Mouse (Mus musculus): ENCODE data around the gene Rtn4.

Rtn4 gene

DNA sequence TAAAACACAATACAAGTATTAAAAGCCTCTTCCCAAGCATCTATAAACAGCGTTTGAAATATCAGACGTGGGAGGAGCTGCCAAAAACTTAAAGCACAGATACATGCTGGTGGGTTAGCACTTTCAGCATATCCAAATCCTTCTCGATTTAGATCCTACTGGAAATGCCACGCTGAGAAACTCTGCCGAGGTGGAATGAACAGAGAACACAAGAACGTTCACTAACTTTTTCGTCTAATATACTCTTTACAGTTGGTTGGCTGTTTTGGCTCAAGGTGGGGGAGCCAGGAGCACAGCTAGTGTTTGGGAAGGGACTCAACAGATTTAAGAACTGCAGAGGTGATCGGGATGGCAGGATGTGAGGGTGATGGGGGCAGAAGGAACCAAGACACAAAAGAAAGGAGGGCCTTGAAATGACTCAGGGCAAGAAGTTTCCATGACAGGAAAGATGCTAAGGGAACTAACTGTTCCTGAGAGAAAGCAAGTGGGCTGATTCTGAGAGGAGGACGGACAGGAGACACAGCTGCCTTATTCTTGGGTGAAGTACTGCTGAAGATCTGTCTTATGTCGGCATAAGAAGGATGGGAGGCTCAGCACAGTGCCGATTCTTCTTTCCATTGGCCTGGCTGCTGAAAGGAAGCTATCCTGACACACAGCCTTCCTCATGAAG is 73.7 kb downstream of the Rtn4 start:
- DNase-seq: no peak

DNA sequence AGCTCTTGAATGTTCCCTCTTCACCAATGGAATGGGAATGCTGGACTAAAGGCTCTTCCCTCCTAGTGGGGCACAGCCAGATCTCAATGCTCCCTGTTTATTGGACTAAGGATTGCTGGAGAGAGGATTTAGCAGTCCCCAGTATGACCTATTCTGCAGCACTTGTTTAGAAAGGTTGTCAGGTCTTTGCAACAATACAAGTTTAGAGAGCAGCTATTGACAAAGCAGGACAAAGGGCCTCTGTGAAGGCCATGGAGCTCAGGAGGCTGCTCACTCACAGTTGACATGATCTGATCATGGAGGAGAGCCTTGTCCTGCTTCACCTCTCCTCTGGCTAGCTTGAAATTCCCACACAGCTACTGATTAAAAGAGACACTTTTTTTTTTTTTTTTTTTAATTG is 75.8 kb downstream of the Rtn4 start:
- DNase-seq: no peak

DNA sequence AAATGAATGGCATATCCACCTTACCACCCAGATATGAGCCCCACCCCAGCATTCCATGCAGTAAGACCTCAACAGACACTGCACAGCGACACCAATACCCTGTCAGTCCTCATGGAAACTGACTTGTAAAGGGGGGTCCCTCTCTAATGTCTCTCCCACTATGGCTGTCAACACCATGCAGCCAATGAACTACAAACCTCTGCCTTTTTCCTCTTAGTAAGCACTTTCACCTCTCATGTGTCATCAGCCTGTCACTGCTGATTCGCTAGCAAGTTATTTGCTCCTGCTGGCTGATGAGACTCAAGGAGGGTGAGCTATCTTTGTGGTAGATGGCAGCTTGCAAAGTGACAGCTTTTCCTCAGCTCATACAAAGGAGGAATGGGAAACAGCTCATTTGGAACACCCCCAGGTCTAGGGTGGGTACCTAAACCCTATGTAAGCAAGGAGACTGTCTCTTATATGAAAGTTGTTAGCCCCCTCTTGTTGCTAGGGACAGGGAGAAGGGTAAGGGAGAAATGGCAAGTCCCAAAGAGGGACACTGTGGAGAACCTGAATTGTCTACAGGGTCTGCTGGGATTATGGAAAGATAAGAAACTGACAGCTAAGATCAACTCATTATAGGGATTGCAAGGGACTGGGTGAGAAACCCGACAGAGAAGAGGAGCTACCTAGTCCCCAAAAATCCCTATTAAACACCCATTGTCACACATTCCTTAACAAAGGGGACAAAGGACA is 78.1 kb downstream of the Rtn4 start:
- DNase-seq: no peak

DNA sequence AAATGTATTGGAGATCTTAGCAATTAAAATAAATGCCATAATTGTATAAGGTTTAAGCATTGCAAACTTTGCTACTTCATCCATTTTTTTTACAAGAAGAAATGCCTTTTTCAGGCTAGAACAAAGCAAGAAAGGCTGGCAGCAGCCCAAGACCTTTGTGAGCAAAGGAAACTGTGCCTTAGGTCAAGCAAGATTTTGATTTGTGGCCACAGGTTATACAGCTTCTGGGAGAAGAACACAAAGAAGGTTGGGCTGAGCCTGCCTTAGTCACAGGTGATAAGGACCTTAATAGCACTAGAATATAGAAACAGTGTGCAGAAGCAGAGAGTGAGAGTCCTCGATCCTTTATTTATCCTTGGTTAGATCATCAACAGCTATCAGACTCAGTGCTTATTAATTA is 79.5 kb downstream of the Rtn4 start:
- no peak for DNase-seq

DNA sequence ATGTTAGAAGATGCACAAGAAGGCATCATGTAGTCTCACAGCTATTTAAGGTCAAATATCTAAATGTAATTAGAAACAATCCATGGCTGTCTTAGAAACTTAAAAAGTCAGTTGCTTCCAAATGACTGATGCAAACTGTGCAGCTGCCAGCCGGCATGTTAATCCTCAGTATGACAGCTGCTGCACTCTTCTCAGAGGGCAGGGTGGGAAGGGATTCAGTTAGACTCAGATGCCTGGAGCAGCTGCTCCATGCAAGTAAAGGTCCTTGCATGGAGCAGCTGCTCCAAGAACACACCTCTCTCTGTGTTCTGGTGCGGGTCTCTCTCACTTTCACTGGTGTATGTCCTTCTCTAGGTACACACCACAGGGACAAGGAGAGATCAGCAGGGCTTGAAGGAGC is 81.5 kb downstream of the Rtn4 start:
- DNase-seq: no peak

DNA sequence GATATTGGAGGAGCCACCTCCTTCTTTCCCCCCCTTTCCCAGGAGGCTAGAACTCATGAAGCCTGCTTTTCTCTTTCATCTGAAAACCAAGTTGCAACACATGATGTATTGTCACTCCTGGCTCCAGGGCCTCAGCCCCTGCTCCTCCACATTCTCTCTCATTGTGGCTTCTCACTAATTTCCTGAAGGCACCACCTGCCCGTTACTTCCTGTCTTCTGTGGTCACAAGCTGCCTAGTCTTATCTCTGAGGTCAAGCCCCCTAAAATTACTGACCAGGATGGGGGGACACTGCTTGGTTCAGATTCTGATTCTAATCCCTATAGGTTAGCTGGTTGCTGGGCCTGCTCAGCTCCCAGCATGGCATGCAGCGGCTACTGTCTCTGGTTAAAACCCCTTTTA is 82.0 kb downstream of the Rtn4 start:
- no peak for DNase-seq

DNA sequence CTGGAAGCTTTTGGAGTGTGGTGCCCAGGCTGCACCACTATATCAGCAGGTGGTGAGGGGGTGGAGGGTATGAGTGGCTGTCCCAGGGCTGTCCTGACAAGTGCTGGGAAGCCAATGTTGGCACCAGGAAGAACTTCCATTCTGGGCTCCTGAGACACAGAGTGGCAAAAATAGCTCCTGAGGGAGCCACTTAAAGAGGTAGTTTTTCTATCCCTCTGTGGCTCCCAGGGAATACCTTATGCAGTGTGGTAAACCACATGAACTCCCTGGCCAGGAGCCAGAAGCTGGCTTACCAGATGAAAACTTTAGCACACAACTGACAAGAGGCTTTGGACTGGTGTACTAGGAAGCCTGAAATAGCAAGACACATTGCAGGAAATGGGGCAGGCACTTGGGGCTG is 85.2 kb downstream of the Rtn4 start:
- no peak for DNase-seq

DNA sequence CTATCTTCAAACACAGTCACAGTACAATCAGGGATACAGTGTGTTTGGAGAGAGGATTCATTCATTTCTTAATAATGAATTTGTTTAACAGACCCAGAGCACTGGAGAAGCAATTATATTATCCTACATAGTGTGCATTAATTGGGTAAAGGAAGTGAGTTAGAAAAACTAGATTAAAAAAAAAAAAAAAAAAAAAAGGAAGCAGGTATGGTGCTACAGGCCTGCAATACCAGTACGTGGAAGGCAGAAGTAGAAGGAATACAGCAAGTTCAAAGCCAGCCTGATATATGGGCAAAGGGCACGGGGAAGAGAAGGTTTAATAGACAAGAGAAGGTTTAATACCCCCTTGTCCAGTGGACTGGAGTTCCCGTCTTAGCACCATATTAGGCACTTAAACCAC is 86.2 kb downstream of the Rtn4 start:
- no peak for DNase-seq

DNA sequence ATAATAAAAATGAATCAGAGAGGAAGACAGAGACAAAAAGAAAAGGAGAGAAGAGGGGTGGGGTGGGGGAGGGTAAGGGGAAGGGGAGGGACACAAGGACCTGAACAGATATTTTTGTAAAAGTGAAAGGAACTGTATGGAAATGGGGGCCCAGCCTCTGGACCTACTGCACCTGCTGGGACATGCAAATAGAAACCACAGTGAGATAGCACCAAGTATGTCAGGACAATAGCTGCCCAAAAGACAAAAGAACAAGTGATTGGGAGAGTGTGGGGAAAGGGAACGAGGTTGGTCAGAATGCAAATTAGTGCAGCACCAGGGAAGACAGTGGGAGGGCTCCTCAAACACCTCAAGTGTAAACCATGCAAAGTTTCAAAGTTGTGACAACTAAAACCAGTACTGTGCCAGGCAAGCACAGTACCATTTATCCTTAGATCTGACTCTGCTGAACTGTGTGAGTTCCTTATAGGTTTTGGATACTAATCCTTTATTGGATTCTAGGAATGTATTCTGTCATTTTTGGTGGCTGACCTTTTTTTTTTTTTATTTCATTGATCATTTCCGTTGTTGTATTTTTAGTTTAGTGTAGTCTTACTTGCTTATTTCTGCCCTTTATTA is 86.8 kb downstream of the Rtn4 start:
- DNase-seq: no peak

DNA sequence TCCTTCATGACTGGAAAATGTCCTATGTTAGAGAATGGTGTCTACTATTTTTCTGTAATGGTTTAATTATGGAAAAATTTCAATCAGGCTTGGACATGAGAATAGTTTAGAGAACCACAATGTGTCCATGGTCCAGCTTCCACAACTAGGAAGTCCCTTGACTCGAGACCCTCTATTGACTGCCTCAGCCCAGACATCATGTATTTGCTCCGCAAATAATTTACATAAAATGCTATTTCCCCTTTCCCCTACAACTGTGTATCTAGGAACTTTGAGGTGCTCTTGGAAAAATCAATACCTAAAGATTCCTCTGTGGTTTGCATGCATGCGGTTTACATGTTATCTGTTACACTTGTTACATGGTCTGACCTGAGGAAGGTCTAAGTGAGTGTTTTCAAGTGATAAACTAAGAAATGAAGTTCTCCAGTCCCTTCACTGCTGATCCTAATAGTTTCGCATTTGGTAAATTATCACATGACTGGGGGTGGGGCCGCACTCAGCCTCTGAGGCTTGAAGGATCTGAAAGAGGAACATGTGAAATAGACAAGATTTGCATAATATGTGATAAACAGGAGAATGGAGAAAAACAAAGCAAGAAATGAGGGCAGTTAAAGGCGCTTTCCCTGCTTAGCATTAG is 94.0 kb downstream of the Rtn4 start:
- peak; percentile 29 for DNase-seq

DNA sequence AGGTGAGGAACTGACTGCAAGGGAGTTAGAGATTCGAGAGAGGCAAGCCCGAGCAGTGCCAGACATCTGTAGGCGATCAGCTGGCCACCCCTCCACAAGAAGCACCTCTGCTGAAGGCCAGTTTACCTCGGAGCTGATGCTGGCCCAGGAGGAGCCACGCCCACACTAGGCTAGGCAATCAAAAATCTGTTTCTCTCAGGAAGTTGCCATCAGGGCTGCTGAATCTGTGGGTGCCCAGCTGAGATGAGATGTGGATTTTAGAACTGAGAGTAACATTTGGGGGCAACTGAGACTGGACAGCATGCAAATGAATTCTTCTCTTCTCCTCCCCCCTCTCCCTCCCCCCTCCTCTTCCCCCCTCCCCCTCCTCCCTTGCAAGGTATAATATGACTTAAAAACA is 94.7 kb downstream of the Rtn4 start:
- no peak for DNase-seq

DNA sequence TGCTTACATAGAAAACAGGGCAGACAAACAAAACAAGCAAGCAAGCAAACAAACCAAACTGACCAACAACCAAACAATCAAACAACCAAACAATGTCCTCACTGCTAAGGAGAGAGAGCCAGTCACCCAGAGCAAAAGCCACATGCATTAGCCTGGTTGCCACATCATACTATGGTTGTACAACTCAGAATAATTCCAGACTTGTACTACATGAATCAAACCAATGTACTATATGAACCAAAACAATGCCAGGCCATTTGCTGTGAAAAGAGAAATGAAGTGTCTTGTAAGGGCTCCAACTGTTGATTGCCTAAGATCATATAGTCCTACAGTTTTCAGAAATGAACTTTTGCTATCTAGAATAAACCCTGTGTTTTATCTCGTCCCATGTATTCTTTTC is 95.8 kb downstream of the Rtn4 start:
- no peak for DNase-seq

DNA sequence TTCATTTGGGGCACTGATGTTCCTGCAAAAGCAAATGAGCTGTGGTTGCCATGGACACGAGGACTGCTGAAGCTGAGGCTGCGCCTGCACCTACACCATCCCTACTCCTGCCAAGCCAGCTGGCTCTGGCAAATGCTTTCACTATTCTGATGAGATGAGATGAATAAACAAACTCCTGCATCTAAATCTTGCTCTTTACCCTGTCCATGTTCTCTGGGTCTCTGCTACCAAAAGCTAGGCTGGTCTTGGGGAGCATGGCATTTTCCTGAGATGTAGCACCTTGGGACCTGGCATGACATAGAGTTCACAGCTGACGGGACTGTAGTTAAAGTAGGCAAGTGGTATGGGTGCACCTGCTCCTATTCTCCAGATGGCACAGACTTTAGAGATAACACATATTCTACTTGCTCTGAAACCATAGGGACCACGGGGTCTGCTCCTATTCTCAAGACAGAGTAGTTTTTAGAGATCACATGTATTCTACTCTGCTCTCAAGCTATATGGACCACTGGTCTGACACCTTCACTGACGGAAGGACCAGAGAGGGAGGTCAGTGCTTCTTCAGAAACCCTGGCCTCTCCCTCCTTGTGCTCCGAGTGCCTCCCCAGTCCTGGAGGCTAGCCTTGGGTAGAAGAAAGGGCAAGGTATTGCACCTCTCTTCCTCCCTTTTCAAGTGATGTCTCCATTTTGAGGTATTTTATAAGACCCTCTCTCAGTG is 96.3 kb downstream of the Rtn4 start:
- no peak for DNase-seq

DNA sequence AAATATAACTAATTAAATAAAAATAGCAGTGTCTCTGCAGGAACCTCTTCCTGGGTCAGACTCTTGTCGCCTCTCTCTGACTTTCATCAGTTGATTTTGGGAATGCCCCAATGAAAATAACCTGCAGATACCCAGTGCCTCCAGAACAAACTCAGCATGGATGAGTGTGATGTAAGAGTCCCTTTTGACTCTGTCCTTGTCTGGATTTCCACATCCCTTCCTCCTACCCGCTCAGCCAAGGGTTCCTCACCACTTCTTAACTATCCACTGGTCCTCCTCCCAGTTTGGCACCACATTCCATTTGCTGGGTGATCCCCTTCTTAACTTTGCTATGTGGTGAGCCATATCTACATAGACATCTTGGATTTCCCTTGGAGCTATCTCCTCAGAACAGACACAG is 98.0 kb downstream of the Rtn4 start:
- DNase-seq: no peak
